Mouse (Mus musculus) gastrocnemius, postnatal 36 days (tissue): ENCODE measurements around the gene Mrps16. TPM values are rescaled to one million over a fixed set of nuclear protein-coding genes. Genes with fewer than 3 reads are reported as not detected.

Source experiments
- DNase-seq, 2 experiments: peaks; one replicate each; pipeline ENCODE4 v3.0.0; 2022
- intact Hi-C: fragments of 180-260 bp; cut with DNase I; formaldehyde crosslinking; loops from one replicate; pipeline ENCODE4 v1.15.1; 2025
- total RNA-seq, 2 experiments: library from RNA; stranded (reverse); gene quantifications; 2 replicates each; pipeline ENCODE4 v1.2.3; 2021

Mrps16 gene
- total RNA-seq, 2 experiments from 2014 or later, result 40.4 to 41.3 TPM

DNA sequence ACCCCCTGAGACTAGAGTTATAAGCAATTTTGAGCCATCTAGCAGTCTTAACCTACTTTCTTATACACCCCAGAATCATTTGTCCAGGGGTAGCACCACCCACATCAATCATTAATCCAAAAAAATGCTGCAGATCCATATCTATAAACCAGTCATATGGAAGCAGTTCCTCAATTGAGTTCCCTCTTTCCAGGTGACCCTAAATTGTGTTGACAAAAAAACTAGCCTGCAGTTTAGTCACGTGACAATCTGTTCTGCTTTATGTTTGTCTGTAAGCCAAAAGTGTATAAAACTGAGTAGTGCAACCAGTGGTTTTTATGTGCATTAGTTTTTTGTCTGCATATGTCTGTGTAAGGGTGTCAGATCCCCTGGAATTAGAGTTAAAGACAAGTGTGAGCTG lies 21.6 kb downstream of the Mrps16 start:
- no peak for DNase-seq
- intact Hi-C loops, result no loop called here

DNA sequence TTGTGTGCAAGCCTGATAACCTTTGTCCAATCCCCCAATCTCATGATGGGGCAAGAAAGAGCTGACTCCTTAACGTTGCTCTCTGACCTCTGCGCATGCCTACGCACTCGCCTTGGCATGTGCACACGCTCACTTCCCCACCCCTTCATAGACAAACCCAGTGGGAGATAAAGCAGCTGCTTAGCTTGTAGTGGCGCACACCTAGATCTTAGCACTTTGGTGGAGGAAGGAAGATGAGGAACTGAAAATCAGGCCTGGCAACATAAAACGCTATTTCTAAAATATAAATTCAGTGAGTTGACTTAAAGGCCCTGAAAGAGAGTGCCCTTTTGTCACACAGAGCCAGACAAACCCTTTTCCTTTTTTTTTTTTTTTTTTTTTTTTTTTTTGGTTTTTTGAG lies 22.6 kb downstream of the Mrps16 start:
- intact Hi-C loops, result no loop called here

DNA sequence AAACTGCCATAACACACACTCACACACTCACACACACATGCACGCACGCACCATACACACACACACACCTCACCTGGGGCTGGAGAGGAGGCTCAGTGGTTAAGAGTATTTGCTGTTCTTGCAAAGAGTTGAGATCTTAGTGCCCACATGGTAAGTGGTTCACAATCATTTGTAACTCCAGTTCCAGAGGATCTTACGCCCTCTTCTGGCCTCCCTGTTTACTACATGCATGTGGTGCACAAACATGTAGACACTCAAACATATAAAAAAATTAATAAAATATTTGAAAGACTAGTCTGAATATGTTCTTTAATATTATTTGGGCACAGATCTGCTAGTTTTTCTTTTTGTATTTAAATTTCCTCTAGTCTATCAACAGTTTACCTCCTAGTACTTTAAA lies 25.2 kb downstream of the Mrps16 start:
- DNase-seq, result no peak
- intact Hi-C loops, result no loop called here

More for the DNA sequence above, 22.6 kb downstream of the Mrps16 start:
- no peak for DNase-seq

DNA sequence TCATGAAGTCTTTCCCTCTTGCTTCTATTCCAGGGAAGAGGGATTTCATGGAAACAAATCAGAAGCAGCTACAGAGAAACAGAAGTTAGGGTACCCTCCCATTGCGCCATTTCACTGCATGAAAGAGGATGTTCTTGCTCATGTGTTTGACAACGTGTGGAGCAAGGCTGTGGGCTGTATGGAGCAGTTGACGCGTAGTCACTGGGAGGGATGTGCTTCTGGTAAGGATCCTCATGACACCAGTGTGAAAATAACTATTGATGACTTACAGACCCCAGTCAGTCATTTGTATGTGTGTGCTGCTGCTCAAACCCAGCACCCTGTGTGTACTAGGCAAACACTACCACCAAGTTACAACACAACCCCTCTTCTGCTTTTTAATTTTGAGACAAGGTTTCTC lies 30.2 kb downstream of the Mrps16 start:
- intact Hi-C loops, result no loop called here
- DNase-seq, result no peak

DNA sequence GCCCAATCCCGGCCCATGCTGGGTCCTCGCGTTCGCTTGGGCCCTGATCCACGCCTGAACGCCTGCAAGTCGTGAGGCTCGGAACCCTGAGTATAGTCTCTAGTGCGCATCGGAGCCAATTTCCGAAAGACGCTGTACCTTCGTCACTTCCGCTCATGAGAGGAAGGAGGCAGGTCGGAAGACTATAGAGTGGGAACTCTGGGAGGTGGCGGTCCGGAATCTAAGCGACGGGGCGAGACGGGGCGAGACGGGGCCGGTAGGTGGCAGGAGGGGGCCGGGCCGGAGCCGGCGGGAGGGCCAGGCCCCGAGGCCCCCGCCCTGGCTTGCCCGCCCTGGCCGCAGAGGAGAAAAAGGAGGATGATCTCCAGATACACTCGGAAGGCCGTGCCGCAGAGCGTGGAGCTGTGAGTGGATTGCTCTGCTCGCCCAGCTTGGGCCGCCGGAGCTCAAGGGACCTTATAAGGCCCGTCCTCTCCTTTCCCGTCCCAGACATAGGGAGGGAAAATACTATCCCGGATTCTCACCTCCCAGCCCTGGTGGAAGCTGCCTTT lies 45.4 kb downstream of the Mrps16 start, which contains the start of the genes Ecd and Fam149b:
TSS of gene Ecd (minus strand) at position 131 of the 551 bp plus-strand sequence.
TSS of gene Fam149b (plus strand) at position 172 of the 551 bp plus-strand sequence.
- DNase-seq, result peak; percentile 88 to 90
- intact Hi-C loops, result no loop called here

DNA sequence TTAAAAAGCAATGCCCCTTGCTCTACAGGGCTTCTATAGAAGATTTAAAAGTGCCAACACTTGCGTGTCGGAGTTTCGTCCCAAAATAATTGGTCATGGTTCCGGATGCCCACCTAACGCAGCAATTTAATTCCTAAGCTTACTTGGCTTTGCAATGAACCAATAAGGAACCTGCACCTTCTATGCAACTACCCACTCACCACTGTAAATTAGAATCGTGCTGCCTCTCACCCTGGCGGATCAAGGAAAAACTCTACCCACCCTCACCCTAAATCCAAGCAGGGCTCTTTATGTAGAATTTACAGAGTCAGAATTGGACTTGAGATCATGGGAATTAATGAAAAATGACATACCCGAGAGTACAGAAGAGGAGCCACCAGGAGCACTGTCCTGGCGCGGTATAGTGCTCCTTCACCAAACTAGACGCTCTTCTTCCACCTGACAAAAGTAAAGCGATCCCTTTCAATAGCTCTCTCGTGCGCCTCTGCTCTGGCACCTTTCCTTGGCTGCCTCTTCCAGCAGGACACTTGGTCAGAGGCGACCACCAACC lies 45.9 kb downstream of the Mrps16 start:
- intact Hi-C loops, result no loop called here
- no peak for DNase-seq

DNA sequence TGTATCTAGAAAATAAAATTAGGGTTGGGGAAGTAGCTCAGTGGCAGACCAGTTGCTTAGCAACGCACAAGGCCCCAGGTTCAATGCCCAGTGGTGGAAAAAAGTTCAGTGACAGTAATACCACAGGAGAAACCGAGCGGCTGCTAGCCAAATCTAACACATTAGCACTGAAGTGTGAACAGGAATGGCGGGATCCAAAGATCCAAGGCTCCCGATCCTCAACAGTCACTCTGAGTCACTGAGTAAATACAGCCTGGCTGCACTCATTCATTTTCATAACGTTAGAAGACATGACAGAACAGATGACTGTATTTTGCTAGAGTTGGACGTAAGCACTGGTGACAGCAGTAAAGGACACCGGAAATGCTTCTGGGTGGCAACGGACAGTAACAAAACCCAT lies 47.5 kb downstream of the Mrps16 start:
- intact Hi-C loops, result no loop called here

DNA sequence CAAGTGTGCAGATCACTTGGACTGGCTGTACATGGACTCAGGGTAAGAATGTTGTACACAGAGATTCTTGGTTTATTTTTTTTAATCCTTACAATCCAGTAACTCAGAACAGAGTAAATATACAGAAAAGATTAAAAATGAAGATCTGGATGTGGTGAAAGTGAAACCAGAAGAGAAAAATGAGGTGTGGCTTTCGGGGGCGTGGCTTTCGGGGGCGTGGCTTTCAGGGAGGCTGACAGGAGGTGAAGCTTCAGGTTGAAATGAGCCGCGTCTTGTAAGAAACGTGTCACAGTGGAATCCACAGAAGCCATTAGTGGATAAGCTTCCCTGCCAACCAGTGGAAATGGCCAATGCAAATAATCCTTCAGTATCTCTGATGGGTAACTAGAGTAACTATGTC lies 52.6 kb downstream of the Mrps16 start:
- intact Hi-C loops, result no loop called here
- DNase-seq, result no peak

More for the DNA sequence above, 47.5 kb downstream of the Mrps16 start:
- DNase-seq, result no peak

DNA sequence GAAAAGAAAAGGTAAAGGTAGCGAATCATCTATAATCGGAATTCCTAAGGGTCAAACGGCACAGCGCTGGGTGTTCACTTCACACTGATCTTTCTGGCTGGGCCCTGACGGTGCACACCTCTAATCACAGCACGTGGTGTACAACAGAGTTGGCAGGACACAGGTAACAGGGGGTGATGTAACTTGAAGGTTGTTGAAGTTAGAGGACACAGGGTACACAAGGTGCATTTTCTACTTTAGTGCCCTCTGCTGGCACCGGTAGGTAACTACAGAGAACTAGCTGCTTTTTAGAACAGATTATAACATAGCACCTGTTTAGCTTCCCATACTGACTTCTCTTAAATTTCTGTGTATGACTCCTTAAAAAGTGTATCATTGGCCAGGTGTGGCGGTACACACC lies 53.3 kb downstream of the Mrps16 start:
- intact Hi-C loops, result no loop called here
- no peak for DNase-seq

DNA sequence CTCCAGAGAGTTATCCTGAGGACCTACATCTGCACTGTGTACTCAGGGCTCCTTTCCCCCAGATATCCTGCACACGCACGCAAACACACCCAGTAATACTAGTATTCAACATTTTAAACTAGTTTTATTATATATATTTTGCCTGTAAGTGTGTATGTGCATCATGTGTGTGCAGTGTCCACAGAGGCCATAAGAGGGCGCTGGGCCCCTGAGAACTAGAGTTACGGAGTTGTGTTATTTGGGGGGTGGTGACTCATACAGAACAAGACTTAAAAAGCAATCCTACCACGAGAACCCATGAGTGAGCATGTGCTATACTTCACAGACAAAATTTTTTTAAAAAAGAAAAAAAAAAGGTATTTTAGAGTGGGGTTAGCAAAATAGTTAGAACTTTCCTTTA lies 54.0 kb downstream of the Mrps16 start:
- intact Hi-C loops, result no loop called here
- DNase-seq, result no peak

Other genes starting within 250 kb of the Mrps16 start
- under 1 TPM; 0.61 to 0.91 TPM for gene Kcnk5, start 211.8 kb downstream of the Mrps16 start, total RNA-seq
- gene Kcnk16, start 124.4 kb downstream of the Mrps16 start, total RNA-seq, result not detected
- gene Nudt13, start 98.9 kb downstream of the Mrps16 start, total RNA-seq, result 10 to 100 TPM; 27.0 to 29.9 TPM
- 10 to 100 TPM; 30.3 to 31.8 TPM for gene Ecd, start 45.5 kb downstream of the Mrps16 start, total RNA-seq
- 10 to 100 TPM; 19.4 to 21.0 TPM for gene Fam149b, start 45.5 kb downstream of the Mrps16 start, total RNA-seq
- 10 to 100 TPM in 1 of 2 experiments, 1 to 10 TPM in 1; 7.3 to 11.8 TPM for gene Dnajc9, start 4.7 kb downstream of the Mrps16 start, total RNA-seq
- under 1 TPM; 0.08 to 0.22 TPM for gene Cfap70, start 58.6 kb upstream of the Mrps16 start, total RNA-seq
- 10 to 100 TPM; 29.1 to 36.8 TPM for gene Anxa7, start 86.5 kb upstream of the Mrps16 start, total RNA-seq
- 10 to 100 TPM; 20.2 to 36.2 TPM for gene Mss51, start 103.3 kb upstream of the Mrps16 start, total RNA-seq
- 100 to 1,000 TPM; 158 to 159 TPM for gene Ppp3cb, start 152.9 kb upstream of the Mrps16 start, total RNA-seq
- 1 to 10 TPM; 5.2 to 6.8 TPM for gene Usp54, start 247.4 kb upstream of the Mrps16 start, total RNA-seq